Mouse (Mus musculus) cortical plate, adult 2 months (tissue): Measurements from ENCODE around the gene Asap2.

Source experiments
- CTCF ChIP-seq: fragments of 200-500 bp; IDR thresholded peaks from 2 replicates; pipeline ENCODE4 v1.5.1; 2011; ENCODE audit warnings: mild to moderate bottlenecking, control low read depth, low read length; ENCODE audit not compliant: insufficient read depth; ENCODE audit errors: extremely low read depth
- POLR2A ChIP-seq: fragments of 200-500 bp; IDR thresholded peaks from 2 replicates; pipeline ENCODE4 v1.6.1; 2011; ENCODE audit warnings: mild to moderate bottlenecking, low read length, control low read depth; ENCODE audit not compliant: insufficient read depth; ENCODE audit errors: extremely low read depth

DNA sequence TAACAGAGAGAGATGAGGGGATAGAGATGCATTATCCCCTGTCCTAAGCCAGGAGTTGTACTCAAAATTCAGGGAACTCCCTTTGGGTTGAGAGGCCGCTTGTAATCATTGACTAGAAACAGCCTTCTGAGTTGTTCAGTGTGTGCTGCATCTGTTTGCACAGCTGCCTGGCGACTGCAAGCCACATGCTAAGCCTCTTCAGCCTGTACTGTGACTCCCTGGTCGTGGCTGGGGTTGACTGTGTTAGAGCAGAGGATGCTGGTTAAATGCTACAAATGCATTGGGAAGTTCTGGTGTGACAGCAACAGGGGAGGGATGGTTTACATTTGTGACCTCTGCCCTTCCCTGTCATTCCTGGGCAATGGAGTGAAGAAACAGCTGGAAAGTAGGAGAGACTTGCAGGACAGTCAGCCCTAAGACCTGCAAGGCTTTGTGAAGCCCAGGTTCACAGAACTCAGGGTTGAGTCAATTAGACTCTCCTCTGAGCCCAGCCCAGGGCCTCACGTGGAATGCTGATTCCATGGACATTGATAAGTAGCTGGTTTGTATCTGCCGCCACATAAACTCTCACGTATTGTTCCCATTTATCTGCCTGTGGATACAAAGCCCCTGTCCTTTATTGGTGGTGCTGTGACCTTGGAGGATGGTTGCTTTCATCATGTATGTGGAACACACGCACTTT lies 257.6 kb downstream of the Asap2 start:
- no peak for TF ChIP-seq CTCF
- TF ChIP-seq POLR2A: no peak
